Mouse (Mus musculus) neural tube, embryonic 12.5 days (tissue): ENCODE results near the gene Lrrn3. TPM values are rescaled to one million over a fixed set of nuclear protein-coding genes. Genes with fewer than 3 reads are reported as not detected.
A peak's percentile ranks its signal among the peaks of the same experiment; 100 is the strongest.

Experiments
- ATAC-seq: fragments of 200-750 bp; cut with Nextera tagmentation; 2 replicates; pipeline ENCODE4 v1.8.0; 2017; ENCODE audit warnings: low read depth, mild to moderate bottlenecking, moderate TSS enrichment, moderate library complexity; ENCODE audit not compliant: low FRiP score
- H3K27ac ChIP-seq: fragments of 300-500 bp; sonication (generic); 2 replicates; pipeline ENCODE4 v1.5.1; 2016
- H3K27me3 ChIP-seq: fragments of 300-500 bp; sonication (generic); replicated peaks from 2 replicates; pipeline ENCODE4 v1.6.1; 2016; ENCODE audit warnings: mild to moderate bottlenecking
- H3K36me3 ChIP-seq: fragments of 300-500 bp; sonication (generic); 2 replicates; pipeline ENCODE4 v1.6.1; 2016; ENCODE audit warnings: mild to moderate bottlenecking
- H3K4me1 ChIP-seq: fragments of 300-500 bp; sonication (generic); 2 replicates; pipeline ENCODE4 v1.6.1; 2016
- H3K4me2 ChIP-seq: fragments of 300-500 bp; sonication (generic); replicated peaks from 2 replicates; pipeline ENCODE4 v1.6.1; 2016; ENCODE audit warnings: mild to moderate bottlenecking
- H3K4me3 ChIP-seq: fragments of 300-500 bp; sonication (generic); 2 replicates; pipeline ENCODE4 v1.5.1; 2016
- H3K9ac ChIP-seq: fragments of 300-500 bp; sonication (generic); 2 replicates; pipeline ENCODE4 v1.6.1; 2016; ENCODE audit warnings: mild to moderate bottlenecking
- H3K9me3 ChIP-seq: fragments of 300-500 bp; sonication (generic); 2 replicates; pipeline ENCODE4 v1.6.1; 2016; ENCODE audit warnings: mild to moderate bottlenecking
- WGBS: fragments of 180-500 bp; shearing (Covaris S2); methylation state at CpG from one replicate; pipeline ENCODE4 v1.1.7; 2016; 5-methylcytosine and 5-hydroxymethylcytosine counted together
- polyA plus RNA-seq: library from polyadenylated mRNA; unstranded; fragments of >200 nt; fragmentation: Nextera tagmentation; extraction: Ambion mirVana; gene quantifications from 2 replicates; pipeline ENCODE4 v1.2.1, GENCODE M21; 2016

Lrrn3 gene
- 66.5 and 76.7 TPM in 2 replicates for polyA plus RNA-seq

- Histone ChIP-seq H3K27ac (peak within 1 kb of the TSS; percentile 79; the same call in 1 of the 2 replicates), H3K36me3 (no peaks in the 10 kb centered on the region), H3K4me1 (0 out of 2 replicates have a peak, but pooled peaks cover 3% of the 10 kb centered on the region), H3K4me3 (peak within 1 kb of the TSS; percentile 46), H3K9me3 (no peaks in the 10 kb centered on the region), H3K4me2 (peak within 1 kb of the TSS; percentile 63), H3K9ac (peak within 1 kb of the TSS; percentile 67), H3K27me3 (no peaks in the 10 kb centered on the region)
- 96% methylated on average over 1 of the region's 1 CpGs for whole genome bisulfite sequencing
- ATAC-seq: no peak
Measured at GRCm38 (mm10) chr12:41486331-41486730, at the start of gene Lrrn3. Gene Lrrn3, minus strand, starts transcription at chr12:41486431.

- H3K27me3 ChIP-seq: no peaks in the 10 kb centered on the region
- no peaks in the 10 kb centered on the region for H3K4me1 ChIP-seq
- no peak overlapping the region for H3K9ac ChIP-seq
- no peak overlapping the region for H3K4me3 ChIP-seq
- ATAC-seq: 0 out of 2 replicates have a peak, but pooled peaks have one; percentile 25
- 80% methylated on average over 4 of the region's 4 CpGs for WGBS
- no peaks in the 10 kb centered on the region for H3K9me3 ChIP-seq
- H3K27ac ChIP-seq: no peak overlapping the region
- no peak overlapping the region for H3K4me2 ChIP-seq
- no peaks in the 10 kb centered on the region for H3K36me3 ChIP-seq
Measured at GRCm38 (mm10) chr12:41528410-41528809, 42.2 kb upstream of the Lrrn3 start.

DNA sequence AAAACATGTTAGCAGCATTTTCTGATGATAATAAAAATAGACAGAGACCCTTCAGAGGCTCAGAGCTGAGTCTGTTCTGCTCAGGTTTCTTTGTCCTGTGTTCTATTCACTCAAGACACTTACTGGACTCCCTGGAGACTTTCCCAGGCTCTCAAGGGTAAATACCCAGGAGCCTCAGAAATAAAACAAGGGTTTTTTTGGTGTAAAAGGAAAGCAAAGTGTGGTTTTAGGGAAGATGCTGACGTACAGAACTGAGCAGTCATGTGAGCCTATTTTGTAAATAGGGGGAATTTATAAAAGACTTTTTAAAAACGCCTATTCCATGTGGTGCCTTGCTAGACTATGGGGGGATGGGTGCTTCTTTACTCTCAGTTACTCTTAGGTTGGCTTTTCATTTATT lies 40.5 kb upstream of the Lrrn3 start:
- no peak overlapping the region for H3K27ac ChIP-seq
- no peaks in the 10 kb centered on the region for H3K27me3 ChIP-seq
- H3K4me1 ChIP-seq: no peaks in the 10 kb centered on the region
- H3K9me3 ChIP-seq: no peaks in the 10 kb centered on the region
- no peak overlapping the region for H3K9ac ChIP-seq
- no peak overlapping the region for H3K4me2 ChIP-seq
- WGBS: 49% methylated on average over 2 of the region's 2 CpGs
- H3K4me3 ChIP-seq: no peak overlapping the region
- no peak for ATAC-seq
- no peaks in the 10 kb centered on the region for H3K36me3 ChIP-seq

GRCm38 (mm10) chr12:41521671-41522070 lies 35.4 kb upstream of the Lrrn3 start:
- no peak overlapping the region for H3K4me2 ChIP-seq
- no peaks in the 10 kb centered on the region for H3K27me3 ChIP-seq
- H3K36me3 ChIP-seq: no peaks in the 10 kb centered on the region
- no peak overlapping the region for H3K27ac ChIP-seq
- 78% methylated on average over 2 of the region's 2 CpGs for WGBS
- ATAC-seq: no peak
- no peaks in the 10 kb centered on the region for H3K4me1 ChIP-seq
- H3K4me3 ChIP-seq: no peak overlapping the region
- no peaks in the 10 kb centered on the region for H3K9me3 ChIP-seq
- no peak overlapping the region for H3K9ac ChIP-seq

- WGBS: 83% methylated on average over 2 of the region's 2 CpGs
Measured at GRCm38 (mm10) chr12:41520326-41520725, 34.1 kb upstream of the Lrrn3 start.

GRCm38 (mm10) chr12:41518897-41519296 lies 32.7 kb upstream of the Lrrn3 start:
- no peak for ATAC-seq
- no peaks in the 10 kb centered on the region for H3K36me3 ChIP-seq
- no peaks in the 10 kb centered on the region for H3K27me3 ChIP-seq
- 67% methylated on average over 5 of the region's 5 CpGs for WGBS
- H3K4me2 ChIP-seq: no peak overlapping the region
- no peaks in the 10 kb centered on the region for H3K9me3 ChIP-seq
- H3K27ac ChIP-seq: no peak overlapping the region
- H3K4me3 ChIP-seq: no peak overlapping the region
- no peaks in the 10 kb centered on the region for H3K4me1 ChIP-seq
- H3K9ac ChIP-seq: no peak overlapping the region

More at GRCm38 (mm10) chr12:41520326-41520725, 34.1 kb upstream of the Lrrn3 start:
- Histone ChIP-seq H3K27me3 (no peaks in the 10 kb centered on the region), H3K4me2 (no peak overlapping the region), H3K9ac (no peak overlapping the region), H3K9me3 (no peaks in the 10 kb centered on the region), H3K4me3 (no peak overlapping the region), H3K4me1 (no peaks in the 10 kb centered on the region), H3K27ac (no peak overlapping the region), H3K36me3 (no peaks in the 10 kb centered on the region)
- ATAC-seq: no peak

GRCm38 (mm10) chr12:41510588-41510987 lies 24.4 kb upstream of the Lrrn3 start:
- no peak overlapping the region for H3K4me3 ChIP-seq

GRCm38 (mm10) chr12:41508610-41509009 lies 22.4 kb upstream of the Lrrn3 start:
- no peak overlapping the region for H3K9ac ChIP-seq
- H3K4me2 ChIP-seq: no peak overlapping the region
- no peak overlapping the region for H3K4me3 ChIP-seq
- no peaks in the 10 kb centered on the region for H3K4me1 ChIP-seq
- 82% methylated on average over 4 of the region's 4 CpGs for WGBS
- no peak overlapping the region for H3K27ac ChIP-seq
- no peak for ATAC-seq
- no peaks in the 10 kb centered on the region for H3K27me3 ChIP-seq
- H3K9me3 ChIP-seq: no peaks in the 10 kb centered on the region
- no peaks in the 10 kb centered on the region for H3K36me3 ChIP-seq

More at GRCm38 (mm10) chr12:41510588-41510987, 24.4 kb upstream of the Lrrn3 start:
- Histone ChIP-seq H3K36me3 (no peaks in the 10 kb centered on the region), H3K9ac (no peak overlapping the region), H3K27ac (no peak overlapping the region), H3K27me3 (no peaks in the 10 kb centered on the region), H3K4me2 (no peak overlapping the region), H3K9me3 (no peaks in the 10 kb centered on the region), H3K4me1 (no peaks in the 10 kb centered on the region)
- WGBS: 92% methylated on average over 3 of the region's 3 CpGs
- ATAC-seq: no peak

DNA sequence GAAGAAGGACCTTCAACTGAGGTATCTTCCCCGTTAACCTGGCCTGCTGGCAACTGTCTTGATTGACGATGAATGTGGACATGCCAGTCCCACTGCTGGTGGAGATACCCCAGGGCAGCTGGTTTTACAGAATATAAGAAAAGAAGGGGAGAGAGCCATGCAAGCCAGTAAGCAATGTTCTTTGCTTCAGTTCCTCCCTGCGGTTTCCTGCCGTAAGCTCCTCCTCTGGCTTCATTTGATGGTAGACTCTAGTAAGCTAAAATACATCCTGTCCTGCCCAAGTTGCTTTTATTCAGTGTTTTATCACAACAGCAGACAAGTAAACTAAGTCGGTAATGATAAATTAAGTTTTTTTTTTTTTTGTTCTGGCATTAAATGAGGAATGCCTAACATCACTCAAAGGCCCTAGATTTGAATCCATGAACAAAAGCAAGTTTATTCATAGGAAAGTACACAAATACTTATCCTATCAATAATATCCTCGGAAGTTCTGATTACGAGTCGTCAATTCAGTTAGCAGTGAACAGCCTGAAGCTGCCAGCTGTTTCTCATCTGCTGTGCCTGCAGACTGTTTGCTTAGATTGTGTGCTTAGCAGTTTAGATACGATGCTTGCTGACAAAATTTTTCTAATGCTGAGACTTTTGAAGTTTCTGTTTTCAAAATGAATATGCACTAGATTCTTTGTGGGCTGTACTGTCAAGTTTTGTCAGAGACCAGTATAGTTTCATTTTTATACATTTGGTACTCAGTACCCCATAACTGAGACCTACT lies 14.0 kb upstream of the Lrrn3 start:
- WGBS: 89% methylated on average over 9 of the region's 9 CpGs
- H3K27ac ChIP-seq: no peak overlapping the region
- no peak for ATAC-seq
- H3K27me3 ChIP-seq: no peaks in the 10 kb centered on the region
- no peaks in the 10 kb centered on the region for H3K9me3 ChIP-seq
- H3K4me2 ChIP-seq: no peak overlapping the region
- no peak overlapping the region for H3K9ac ChIP-seq
- H3K4me3 ChIP-seq: no peak overlapping the region
- no peaks in the 10 kb centered on the region for H3K4me1 ChIP-seq
- no peaks in the 10 kb centered on the region for H3K36me3 ChIP-seq

DNA sequence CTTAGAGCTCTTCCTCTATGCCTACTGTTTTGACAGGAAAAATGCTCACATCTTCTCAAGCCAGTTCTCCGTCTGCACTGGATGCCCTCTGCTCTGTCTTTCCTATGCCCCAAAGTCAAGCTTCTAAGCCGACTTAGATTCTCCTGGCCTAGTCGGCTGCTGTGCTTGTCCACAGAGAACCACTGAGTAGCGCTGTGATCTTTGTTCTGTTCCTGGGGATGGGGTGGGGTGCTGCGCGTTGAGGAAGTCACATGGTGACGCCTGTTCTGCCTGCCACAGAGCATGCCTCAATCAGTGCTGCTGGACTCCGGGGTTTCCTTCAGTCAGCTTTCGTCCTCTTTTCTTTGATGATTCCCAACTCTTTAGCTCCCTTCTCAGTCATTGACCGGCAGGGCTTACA lies 8.4 kb upstream of the Lrrn3 start:
- no peaks in the 10 kb centered on the region for H3K4me1 ChIP-seq
- H3K36me3 ChIP-seq: no peaks in the 10 kb centered on the region
- H3K4me2 ChIP-seq: no peak overlapping the region
- ATAC-seq: no peak
- no peaks in the 10 kb centered on the region for H3K9me3 ChIP-seq
- no peak overlapping the region for H3K4me3 ChIP-seq
- no peak overlapping the region for H3K9ac ChIP-seq
- WGBS: 49% methylated on average over 10 of the region's 10 CpGs
- H3K27me3 ChIP-seq: no peaks in the 10 kb centered on the region
- H3K27ac ChIP-seq: no peak overlapping the region

DNA sequence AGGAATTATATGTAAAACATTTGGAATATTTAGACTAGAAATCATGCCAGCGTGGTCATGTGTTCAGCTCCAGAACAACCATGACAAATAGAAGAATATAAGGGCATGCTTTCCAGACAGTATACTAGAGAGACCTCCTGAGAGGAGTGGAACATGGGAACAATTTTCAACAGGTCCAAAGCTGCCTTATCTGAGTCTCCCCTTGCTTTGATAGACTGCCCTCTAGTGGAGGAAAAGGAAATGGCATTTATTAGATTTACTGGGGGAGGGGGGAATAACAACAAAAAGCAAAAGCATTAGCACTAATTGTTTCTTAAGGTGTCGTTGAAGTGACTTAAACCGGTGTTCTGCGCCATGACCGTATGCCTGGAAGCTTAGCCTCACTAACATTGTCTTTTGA lies 774 bp upstream of the Lrrn3 start:
- ATAC-seq: no peak
- H3K4me3 ChIP-seq: no peak overlapping the region
- WGBS: 23% methylated on average over 5 of the region's 5 CpGs
- 0 out of 2 replicates have a peak, but pooled peaks cover 3% of the 10 kb centered on the region for H3K4me1 ChIP-seq
- no peaks in the 10 kb centered on the region for H3K36me3 ChIP-seq
- H3K9ac ChIP-seq: no peak overlapping the region
- H3K4me2 ChIP-seq: no peak overlapping the region
- no peaks in the 10 kb centered on the region for H3K27me3 ChIP-seq
- no peaks in the 10 kb centered on the region for H3K9me3 ChIP-seq
- H3K27ac ChIP-seq: no peak overlapping the region

- Histone ChIP-seq H3K27me3 (no peaks in the 10 kb centered on the region), H3K4me1 (0 out of 2 replicates have a peak, but pooled peaks cover 3% of the 10 kb centered on the region), H3K9ac (peak overlapping the region; percentile 67), H3K27ac (peak overlapping the region; percentile 79; the same call in 1 of the 2 replicates), H3K36me3 (no peaks in the 10 kb centered on the region), H3K4me3 (peak overlapping the region; percentile 46), H3K9me3 (no peaks in the 10 kb centered on the region), H3K4me2 (peak overlapping the region; percentile 63)
- WGBS: 12% methylated on average over 12 of the region's 12 CpGs
- ATAC-seq: peak; percentile 89
Measured at GRCm38 (mm10) chr12:41485512-41486215, 567 bp downstream of the Lrrn3 start.
